Mouse (Mus musculus) cerebellum, adult 9-11 months (tissue): Measurements from ENCODE around the gene Lamc3.
"Not testable (repeated sequence)": the region's sequence is repeated elsewhere in the genome, so short reads cannot be mapped to it uniquely, and the experiment has no call there.

Experiments used
- DNase-seq: peaks from one replicate; pipeline ENCODE4 v3.0.0; 2022

The Lamc3 gene

DNA sequence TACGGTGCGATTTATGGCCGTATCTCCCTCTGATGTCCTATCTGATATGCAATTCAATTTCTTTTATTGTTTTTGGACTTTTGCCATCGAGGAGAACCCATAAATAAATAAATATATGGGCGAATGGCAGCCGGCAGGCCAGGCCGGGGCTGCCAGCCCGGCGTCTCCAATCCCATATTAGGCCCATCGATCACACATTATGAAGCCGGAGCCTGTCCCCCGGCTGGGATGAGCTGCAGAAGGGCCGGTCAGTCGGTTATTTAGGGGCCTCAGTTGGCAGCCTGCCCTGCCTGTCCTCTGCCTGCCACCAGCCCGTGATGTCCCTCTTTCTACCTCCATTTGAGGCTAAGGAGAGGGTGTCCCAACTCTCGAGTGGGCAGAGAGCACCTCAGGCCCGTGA, 8.5 kb upstream of the Lamc3 start:
- no peak for DNase-seq

DNA sequence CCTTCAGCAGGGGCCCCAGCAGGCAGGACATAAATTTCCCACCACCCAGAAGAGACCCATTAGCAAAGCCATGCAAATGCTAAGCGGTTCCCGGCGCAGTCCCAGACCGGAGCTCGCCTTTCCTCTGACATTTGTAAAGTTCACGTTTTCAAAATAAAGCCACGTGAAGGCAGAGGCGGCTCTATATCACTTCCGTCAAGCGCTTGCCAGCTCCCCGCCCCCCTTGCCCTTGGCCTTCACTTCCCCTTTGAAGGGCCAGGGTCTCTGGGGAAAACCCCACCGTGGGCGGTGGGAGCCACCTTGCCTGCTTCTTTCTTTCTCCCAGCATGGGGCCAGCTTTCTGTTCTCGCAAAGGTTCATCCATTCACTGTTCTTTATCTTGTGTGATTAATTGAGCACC, 6.2 kb upstream of the Lamc3 start:
- no peak for DNase-seq

DNA sequence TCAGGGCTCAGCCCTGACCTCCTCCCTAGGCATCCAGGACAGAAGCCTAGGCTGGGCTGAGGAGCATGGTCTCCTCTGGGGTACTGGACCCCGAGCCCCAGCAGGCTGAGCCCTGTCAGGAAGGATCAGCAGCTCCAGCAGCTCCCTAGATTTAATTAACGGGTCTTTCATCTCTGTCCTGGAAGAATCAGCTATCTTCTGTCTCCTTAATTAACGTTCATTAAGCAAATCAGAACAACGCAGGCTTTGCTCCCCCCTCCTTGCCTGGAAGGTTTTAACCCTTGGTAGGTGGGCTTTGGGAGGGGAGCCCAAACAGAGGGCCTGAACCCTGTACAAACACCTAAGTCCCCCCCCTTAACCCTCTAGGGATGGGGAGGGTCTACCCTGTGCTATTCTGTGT, 4.0 kb upstream of the Lamc3 start:
- no peak for DNase-seq

DNA sequence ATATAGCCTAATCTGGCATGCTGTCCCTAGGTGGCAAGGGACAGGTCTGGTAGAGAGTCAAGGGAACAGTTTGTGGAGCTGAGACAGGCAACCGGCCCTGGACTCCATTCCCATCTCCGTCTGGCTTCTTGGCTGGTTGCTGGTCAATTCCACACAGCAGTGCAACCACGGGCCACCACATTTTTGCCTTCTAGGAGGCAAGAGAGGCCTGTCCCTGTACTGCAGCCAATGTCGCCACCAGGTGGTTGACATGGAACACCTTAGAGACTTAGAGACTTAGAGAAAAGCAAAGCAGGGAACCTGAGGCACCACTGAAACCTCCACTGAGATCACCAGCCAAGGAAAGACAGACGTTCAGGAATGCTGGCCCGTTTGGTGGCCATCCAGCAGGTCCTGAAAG, 2.3 kb upstream of the Lamc3 start:
- DNase-seq = peak; percentile 23

DNA sequence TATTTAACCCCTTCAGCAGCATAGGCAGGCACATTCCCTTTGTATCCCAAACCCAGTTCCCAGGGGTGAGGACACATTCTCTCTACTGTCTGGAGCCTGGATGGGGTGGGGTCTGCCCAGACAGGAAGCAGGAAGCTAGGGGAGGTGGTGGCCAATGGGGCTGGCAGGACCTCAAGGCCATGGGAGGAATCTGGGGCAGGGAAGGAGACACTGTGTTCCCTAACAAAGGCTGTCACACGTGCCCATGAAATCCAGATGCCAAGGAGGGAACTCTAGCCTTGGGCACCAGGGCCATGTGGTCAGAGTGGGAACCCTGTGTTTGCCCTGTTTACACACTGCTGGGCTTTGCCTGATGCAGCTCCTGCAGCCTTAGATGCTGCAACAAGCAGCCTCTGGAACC, 1.8 kb downstream of the Lamc3 start:
- no peak for DNase-seq

DNA sequence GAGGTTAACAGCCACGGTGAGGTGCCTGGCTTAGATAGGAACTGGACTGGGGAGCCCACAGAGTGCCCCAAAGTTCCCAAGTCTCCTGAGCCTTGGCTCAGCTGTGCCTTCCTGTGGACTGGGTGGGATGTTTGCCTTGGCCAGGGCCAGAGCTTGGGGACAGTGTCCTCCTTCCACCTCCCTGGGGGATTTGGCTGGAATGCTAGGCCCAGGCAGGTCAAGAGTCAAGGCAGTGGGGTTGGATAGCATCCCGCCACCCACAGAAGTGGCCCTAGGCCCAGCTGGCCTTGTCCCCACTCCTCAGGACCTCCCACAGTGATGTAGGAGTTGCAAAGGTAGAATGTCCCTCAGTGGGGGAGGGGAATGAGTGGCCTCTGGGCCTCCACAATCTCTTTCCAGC, 4.1 kb downstream of the Lamc3 start:
- DNase-seq = no peak

DNA sequence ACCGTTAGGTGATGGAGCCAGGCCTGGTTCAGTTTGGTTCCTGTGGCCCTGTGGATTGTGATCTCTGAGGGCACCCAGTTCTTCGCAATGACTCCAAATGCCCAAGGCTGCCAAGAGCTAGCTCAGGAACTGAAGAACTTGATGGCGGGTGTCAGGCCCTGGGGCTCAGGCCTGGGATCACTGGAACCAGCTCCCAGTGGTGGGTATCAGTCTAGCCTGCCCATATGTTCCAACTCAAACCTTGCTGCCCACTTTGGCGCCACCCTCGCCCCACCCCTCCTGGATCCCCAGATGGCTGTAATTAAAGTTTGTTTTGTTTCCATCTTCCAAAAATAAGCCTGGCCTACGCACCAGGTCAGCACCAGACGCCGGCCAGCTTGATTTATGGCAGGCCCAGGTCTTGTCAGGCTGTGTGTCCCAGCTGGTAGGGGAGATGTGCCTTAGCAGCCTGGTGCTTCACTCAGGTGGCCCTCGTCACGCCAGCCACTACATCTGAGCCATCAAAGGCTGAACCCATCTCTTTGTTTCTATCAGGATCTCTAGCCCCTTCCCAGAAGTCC, 6.1 kb downstream of the Lamc3 start:
- DNase-seq = no peak

DNA sequence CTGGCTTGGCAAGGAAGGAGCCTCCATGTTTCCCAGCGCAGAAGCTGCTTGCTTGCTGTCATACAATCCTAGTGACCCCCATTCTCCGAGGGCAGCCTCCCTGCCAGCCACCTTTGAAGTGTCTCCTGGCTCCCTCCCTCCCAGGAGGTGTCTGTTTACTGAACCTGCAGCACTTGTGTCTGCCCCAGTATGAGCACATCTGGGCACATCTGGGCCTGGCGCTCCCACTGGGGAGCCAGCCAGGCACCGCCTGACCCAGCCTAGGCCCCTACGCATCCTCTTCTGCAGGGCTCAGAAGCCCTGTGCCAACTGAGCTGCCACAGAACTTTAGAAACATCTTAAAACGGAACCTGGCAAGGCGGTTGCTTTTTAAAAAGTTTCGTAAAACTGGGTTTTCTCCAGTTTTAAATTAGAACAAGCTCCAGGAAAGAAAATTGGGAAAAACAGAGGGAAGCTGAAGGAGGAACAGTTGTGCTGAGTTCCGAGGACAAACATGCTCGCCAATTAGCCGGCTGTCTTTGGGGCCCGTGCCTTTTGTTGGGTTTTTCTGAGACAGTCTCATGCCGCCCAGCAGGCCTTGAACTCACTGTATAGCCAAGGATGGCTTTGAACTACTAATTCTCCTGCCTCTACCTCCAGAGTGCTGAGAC, 7.3 kb downstream of the Lamc3 start:
- DNase-seq = no peak

DNA sequence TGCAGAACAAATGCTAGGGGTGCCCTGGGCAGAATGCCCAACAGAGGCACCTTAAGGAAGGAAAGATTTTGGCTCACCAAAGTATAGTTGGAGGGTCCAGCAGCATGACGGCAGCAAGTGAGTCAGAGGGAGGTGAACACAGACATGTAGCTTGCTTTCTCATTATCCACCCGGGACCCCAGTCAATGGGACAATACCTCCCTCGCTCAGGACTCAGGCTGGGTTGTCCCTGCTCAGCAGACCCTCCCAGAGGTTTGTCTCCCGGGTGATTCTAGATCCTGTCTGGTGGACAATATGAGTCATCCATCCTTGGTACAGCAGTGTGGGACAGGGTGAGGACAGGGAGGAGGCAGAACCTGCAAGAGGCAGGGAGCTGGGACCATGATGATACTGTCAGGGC, 13.8 kb downstream of the Lamc3 start:
- no peak for DNase-seq

DNA sequence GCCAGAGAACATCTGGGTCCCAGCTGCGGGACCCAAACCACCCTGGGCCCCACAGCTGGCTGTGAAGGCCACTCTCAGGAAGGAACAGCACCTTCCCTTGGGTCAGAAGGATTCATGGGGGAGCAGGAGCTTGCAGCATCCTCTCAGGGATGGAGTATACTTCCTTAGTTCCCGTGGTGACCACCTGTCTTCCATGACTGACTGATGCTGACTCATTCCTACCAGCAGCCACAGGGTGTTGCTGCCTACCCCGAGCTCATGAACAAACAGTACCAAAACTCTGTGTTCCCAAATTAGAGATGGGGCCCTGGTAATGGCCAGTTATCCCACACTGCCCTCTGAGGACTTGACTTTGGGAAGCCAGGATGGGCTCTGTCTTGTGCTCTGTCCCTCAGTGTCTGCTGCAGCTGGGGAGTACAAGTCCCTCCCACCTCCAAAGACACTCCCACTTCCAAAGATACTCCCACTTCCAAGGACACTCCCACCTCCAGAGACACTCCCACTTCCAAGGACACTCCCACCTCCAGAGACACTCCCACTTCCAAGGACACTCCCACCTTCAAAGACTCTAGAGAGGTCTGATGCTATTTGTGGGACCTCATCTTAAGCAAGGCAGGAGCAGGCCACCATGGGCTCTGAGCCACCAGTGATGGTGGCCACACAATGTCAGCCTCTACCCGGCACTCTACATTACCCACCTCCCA, 14.7 kb downstream of the Lamc3 start:
- DNase-seq = no peak

DNA sequence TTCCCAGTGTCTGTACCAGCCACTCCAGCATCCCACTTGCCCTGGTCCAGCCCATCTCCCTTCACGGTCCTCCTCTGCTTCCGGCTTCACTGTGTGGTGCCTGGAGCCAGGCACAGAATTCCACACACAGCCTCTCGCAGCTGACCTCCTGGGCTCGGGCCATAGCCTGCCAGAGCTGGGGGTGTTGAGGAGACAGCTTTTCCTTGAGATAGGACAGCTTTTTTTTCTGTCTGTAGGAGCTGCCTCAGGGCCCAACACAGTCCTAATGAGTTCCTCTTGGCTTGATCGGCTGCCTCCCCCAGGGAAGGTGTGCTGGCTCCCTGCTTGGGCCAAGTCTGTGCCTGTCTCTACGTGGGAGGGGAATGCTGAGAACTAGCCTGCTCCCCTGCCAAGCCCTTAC, 17.0 kb downstream of the Lamc3 start:
- DNase-seq = no peak

DNA sequence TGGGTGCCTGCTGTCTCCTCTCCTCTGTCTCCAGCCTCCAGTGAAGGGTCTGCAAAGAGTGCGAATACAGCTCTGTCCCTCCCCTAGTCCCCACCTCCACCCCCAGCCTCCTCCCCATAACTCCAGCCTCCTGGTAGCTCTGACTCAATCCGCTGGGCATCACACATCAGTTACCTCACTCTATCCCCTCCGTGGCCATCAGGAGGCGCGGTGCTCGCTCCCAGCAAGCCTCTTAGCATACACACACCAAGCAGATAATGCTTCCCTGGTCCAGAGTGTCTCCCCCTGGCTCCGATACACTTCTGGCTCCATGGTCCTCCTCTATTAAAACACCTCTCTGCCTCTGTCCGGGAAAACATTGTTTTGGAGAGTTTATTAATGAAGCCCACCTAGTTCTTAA, 17.5 kb downstream of the Lamc3 start:
- no peak for DNase-seq

DNA sequence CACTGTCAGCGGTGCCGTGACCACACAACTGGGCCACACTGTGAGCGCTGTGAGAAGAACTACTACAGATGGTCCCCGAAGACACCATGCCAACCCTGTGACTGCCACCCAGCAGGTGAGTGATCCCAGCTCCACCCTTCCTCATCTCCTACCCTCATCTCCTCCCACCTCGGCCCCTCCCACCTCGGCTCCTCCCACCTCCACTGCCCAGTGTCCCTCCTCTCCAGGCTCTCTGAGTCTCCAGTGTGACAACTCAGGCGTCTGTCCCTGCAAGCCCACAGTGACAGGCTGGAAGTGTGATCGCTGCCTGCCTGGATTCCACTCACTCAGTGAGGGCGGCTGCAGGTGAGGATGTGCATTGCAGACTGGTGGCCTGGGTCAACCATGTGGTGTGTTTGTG, 18.6 kb downstream of the Lamc3 start:
- no peak for DNase-seq

DNA sequence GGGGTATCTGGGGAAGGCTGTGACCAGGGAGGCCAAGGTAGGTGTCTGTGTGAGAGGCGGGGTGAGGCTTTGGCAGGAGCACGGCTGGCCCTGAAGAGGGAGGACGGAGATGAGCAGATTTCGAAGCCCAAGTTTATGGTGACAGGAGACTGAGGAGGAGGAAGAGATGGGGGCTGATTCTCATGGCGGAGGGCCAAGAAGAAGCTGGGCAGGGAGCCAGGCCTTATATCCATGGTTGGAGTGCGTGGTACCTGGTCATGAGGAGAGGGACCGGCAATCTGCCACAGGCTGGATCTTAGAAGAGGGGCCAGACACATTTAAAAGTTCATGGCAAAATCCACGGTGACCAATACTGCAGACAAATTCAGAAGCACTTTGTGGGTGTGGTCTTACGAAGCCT, 19.3 kb downstream of the Lamc3 start:
- no peak for DNase-seq

DNA sequence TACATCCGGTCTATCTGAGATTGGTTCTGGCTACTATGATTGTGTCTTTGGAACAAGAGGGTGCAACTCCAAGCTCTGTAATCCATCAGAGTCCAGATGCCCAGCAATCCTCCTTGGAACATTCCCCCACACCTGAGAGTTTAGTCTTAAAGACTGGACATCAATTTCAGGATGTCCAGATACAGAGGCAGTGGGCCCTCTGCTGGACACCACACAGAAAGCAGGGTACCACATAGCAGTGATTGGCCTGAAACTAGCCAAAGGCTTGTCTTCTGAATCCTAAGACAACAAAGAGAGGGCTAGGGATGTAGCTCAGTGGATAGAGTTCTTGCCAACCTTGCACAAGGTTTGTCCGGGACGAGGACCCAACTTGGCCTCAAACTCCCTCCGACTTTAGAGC, 25.5 kb downstream of the Lamc3 start:
- DNase-seq = no peak

DNA sequence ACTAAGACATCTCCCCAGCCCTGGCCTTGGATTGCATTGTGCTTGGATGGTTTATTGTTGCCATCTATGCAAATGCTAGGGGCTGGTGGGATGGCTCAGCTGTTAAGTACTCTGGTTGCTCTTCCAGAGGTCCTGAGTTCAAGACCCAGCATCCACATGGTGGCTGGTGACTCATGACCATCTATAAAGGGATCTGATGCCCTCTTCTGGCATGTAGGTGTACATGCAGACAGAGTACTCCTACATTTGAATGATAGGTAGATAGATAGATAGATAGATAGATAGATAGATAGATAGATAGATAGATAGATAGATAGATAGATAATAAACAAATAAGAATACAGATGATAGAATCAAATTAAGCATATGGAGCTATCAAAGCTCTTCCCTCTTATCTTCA, 27.1 kb downstream of the Lamc3 start:
- DNase-seq = not testable (repeated sequence)

DNA sequence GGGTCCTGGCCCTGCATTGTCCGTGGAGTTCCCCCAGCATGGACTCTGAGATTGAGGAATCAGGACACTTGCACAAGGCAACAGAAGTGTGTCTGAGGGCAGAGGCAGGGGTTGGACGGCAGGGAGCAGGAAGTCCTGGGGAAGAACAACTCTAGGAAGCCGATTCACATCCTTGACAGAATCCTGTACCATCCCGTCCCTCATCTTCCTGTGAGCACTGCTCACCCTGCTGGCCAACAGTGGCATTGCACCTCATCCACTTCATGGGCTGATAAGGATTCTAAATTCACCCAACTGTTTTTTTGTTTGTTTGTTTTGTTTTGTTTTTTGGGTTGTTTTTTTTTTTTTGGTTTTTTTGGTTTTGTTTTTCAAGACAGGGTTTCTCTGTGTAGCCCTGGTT, 28.0 kb downstream of the Lamc3 start:
- peak; percentile 56 for DNase-seq

DNA sequence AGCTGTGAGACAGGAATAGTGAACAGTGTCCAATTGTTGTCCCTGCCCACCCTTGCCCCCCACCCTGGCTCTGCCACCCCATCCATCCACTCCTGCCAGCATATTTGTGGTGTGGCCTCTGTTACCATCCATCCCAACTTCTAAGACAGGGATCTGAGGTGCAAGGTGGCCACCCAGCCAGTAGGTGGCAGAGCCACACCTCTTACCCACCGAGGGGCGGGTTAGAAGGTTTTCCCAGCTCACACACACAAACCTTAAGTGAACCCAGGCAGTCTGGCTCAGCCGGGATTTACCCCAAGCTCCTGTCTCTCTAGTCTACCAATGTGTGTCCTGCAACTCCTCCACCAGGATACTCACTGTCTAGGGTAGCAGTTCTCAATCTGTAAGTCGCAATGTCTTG, 30.5 kb downstream of the Lamc3 start:
- peak; percentile 17 for DNase-seq

DNA sequence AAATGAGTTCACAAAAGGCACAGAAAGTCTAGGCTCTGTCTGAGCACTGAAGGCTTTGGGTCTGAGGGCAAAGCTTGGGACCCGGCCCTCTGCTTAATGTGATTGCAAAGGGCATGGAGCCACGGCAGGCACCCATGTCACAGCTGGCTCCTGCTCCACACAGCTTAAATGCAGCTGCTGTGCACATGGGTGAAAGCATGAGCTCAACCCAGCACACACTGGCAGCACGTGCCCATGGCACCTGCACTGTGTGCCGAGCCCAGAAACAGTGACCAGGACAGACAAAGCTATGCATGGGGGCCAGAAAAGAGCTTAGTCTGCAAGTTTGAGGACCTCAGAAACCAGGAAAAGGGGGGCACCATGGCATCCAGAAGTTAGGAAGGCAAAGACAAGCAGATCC, 36.6 kb downstream of the Lamc3 start:
- DNase-seq = no peak

DNA sequence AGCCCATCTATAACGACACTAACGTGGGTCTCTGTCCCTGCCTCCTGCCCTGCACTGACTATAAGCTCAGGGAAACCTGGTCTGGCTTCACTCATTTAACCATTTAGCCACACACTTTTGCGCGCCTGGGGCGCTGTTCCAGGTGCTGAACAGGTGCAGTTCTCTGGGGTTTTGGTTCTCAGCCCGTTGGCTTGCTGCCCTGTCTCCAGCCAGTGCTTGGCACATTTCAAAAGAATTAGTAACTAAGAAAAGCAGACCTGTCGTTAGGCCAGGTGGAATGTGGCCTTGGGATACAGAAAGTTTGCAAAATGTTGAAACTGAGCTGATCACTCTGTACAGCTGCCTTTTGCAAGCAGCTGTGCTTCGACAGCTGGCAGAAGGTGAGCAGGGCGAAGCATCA, 37.7 kb downstream of the Lamc3 start:
- DNase-seq = peak; percentile 24

DNA sequence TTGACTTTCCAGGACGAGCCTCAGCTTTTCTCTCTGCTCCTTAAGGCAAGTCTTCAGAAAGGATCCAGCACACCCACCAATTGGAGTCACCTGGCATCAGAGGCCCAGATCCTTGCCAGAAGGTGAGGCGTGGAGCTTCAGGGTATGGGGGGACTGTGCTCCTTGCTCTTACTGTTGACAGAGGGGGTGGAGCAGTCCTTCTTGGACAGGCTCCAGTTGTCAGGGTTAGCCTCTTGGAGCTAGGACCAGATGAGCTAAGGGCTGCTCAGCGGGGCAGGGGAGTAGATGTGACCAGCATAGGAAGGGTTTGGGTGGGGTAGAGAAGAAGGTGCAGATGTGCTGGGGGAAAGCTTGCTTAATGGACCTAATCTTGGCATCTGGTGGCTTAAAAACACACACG, 38.8 kb downstream of the Lamc3 start:
- no peak for DNase-seq

DNA sequence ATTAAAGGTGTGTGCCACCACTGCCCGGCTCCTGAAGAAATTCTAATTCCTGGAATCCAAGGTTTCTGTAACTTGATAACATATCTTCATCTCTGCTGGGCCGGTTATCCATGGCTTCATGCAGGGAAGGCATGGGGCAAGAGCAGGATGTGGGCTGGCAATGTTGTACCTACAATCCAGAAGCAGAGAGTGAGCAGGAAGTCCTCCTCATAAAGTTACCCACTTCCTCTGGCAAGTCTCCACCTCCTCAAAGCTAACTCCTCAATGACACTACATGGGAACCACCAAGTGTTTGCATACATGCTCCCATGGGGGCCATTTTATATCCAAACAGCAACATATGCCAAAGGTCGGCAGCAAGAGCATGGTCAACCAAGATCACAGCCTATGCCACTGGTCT, 42.6 kb downstream of the Lamc3 start:
- DNase-seq = no peak

DNA sequence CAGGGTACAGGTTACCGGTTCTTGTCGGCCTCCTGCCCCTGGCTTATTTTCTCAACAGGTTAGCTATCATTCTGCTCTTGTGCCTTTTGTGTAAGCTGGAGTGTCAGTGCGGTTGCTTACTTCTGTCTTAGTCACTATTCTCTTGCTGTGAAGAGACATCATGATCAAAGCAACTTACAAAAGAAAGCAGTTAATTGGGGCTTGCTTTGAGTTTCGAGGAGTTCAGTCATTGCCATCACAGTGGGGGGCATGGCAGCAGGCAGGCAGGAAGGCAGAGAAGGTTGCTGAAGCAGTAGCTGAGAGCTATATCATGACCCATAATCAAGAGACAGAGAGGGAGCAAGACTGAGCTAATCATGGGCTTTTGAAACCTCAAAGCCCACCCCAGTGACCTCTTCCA, 47.5 kb downstream of the Lamc3 start:
- no peak for DNase-seq

DNA sequence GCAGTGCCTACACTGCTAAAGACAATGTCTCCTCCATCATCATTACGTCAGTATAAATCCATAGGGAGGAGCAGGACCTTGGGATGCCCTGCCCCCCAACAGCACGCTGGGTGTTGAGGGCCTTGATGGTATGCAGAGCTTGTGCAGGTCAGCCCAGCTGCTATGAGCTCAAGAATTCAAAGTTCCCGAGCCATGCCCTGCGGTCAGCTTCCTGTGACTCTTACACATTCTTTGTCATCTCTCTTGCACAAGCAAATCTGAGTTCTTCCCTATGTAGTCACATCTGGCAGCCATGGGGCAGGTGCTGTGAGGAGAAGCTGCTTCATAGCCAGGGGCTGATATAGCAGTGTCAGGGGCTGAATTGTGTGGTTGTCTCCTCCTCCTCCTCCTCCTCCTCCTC, 48.0 kb downstream of the Lamc3 start:
- no peak for DNase-seq

DNA sequence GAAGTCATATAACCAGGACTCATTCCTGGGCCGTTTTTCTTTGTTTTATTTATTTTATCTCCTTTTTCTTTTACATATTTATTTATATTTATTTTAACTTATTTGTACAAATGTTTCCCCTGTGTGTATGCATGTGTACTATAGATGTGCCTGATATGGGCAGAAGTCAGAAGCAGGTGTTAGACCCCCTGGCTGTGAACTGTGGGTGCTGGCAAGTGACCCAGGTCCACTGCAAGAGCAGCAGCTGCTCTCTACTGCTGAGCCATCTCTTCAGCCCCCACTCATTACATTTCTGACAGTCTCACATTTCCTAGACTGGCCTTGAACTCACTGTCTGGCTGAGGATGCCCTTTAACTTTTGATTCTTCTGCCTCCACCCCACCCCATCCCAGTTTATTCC, 51.2 kb downstream of the Lamc3 start:
- no peak for DNase-seq
